Mouse (Mus musculus) liver, adult 2 months (tissue): Measurements from ENCODE around the gene Rpl23a.

ENCODE experiments used
- CTCF ChIP-seq: fragments of 200-500 bp; IDR thresholded peaks from 2 replicates; pipeline ENCODE4 v1.5.1; 2011; ENCODE audit warnings: low read depth, low read length, control low read depth
- POLR2A ChIP-seq: fragments of 200-500 bp; IDR thresholded peaks from 2 replicates; pipeline ENCODE4 v1.6.1; 2011; ENCODE audit warnings: low read length, control low read depth; ENCODE audit not compliant: insufficient read depth; ENCODE audit errors: extremely low read depth

DNA sequence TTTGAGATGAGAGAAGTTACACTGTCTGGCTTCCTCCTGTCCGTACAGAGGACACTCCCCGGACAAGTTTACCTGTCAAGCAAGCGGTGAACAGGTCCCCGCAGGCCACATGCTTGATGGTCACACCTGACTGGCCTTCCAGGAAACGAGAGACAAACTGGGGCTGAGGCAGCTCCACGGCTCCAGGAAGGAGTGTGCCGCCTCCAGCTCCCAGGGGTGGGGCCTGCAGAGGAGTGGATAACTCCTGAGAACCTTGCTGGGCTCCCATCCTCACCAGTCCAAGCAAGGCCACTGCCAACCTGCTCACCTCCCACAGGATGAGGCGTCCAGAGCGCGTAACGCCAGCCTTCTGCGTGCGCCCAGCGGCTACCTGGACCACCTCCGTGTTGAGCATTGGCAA is 13.1 kb downstream of the Rpl23a start:
- no peak for TF ChIP-seq CTCF
- no peak for TF ChIP-seq POLR2A
